Mouse (Mus musculus) ES-E14 (cell line): Measurements from ENCODE around the gene R3hcc1l.

ENCODE experiments used
- CHD2 ChIP-seq: IDR thresholded peaks from 2 replicates; pipeline ENCODE4 v1.6.1; 2014; ENCODE audit warnings: mild to moderate bottlenecking, low read depth, low read length, inconsistent platforms
- HCFC1 ChIP-seq: IDR thresholded peaks from 2 replicates; pipeline ENCODE4 v1.6.1; 2012; ENCODE audit warnings: low read length, inconsistent platforms, borderline replicate concordance; ENCODE audit not compliant: insufficient read depth
- MAFK ChIP-seq: IDR thresholded peaks from 2 replicates; pipeline ENCODE4 v1.6.1; 2014; ENCODE audit warnings: mild to moderate bottlenecking, low read depth, low read length, inconsistent platforms; ENCODE audit not compliant: insufficient read depth

GRCm38 (mm10) chr19:42538911-42539310 is 20.4 kb downstream of the R3hcc1l start:
- TF ChIP-seq CHD2 (no peak), HCFC1 (no peak), MAFK (no peak)
